ENCODE assay signal across 23 mouse cellular contexts in the genomic region with DNA sequence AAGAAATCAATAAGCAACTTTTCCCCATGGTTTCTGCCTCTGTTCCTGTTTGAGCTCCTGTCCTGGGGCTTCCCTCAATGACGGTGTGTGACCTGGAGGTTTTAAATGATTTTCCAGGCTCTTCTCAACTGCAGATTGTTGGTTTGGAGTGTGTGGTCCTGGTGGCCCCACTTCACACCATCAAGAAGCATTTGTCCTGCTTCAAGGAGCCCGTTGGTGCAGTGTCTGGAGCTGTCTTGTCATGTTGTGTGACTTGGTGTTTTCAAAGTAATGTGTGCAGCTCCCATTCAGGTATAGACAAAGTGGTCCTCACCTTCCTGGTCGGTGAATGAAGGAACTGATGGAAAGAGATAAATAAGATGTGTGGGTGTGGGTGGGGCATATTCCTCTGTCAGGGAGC. TPM values are rescaled to one million over a fixed set of nuclear protein-coding genes. Genes with fewer than 3 reads are reported as not detected.
"Had no signal": no experiment of that assay in that cellular context is flagged by ENCODE, and none has a peak within 500 bp of the region (broad histone marks: within the 10 kb centered on the region; RNA-seq: fewer than 3 reads in every experiment).

No protein-coding gene starts in this region.

- H3K27me3 ChIP-seq: lung, embryonic 15.5 days; midbrain, embryonic 12.5 days; midbrain, embryonic 15.5 days; neural tube, embryonic 13.5 days had no signal

- ATAC-seq: midbrain, embryonic 15.5 days had no signal

- H3K27ac ChIP-seq: kidney, postnatal 0 days; left cerebral cortex, adult 2 months; lung, embryonic 15.5 days; midbrain, embryonic 12.5 days; midbrain, embryonic 15.5 days; neural tube, embryonic 13.5 days; stomach, postnatal 0 days had no signal

- H3K4me1 ChIP-seq: midbrain, embryonic 12.5 days; midbrain, embryonic 15.5 days; neural tube, embryonic 13.5 days had no signal

- H3K36me3 ChIP-seq: lung, embryonic 15.5 days; midbrain, embryonic 12.5 days; midbrain, embryonic 15.5 days; neural tube, embryonic 13.5 days had no signal

- H3K4me2 ChIP-seq: lung, embryonic 15.5 days; midbrain, embryonic 12.5 days; midbrain, embryonic 15.5 days; neural tube, embryonic 13.5 days had no signal

- H3K4me3 ChIP-seq: left cerebral cortex, adult 2 months; lung, embryonic 15.5 days; midbrain, embryonic 12.5 days; midbrain, embryonic 15.5 days; myocyte; neural tube, embryonic 13.5 days had no signal

- DNase-seq: layer of hippocampus, postnatal 36 days; lung, adult 18-20 months; lung, postnatal 10 days; lung, postnatal 36 days; right cerebral cortex, postnatal 14 days; right cerebral cortex, postnatal 4 days; thymus, adult 2 months; thymus, postnatal 14 days; thymus, postnatal 4 days had no signal

- H3K9ac ChIP-seq: lung, embryonic 15.5 days; midbrain, embryonic 12.5 days; midbrain, embryonic 15.5 days; neural tube, embryonic 13.5 days had no signal

- H3K9me3 ChIP-seq: lung, embryonic 15.5 days; midbrain, embryonic 12.5 days; midbrain, embryonic 15.5 days; neural tube, embryonic 13.5 days had no signal

RNA-seq across cellular contexts. Expression of a gene that starts 20.0 kb away (rescaled TPM):
- polyA plus RNA-seq: intestine, embryonic 14.5 days; intestine, postnatal 0 days; kidney, embryonic 14.5 days; kidney, postnatal 0 days; limb, embryonic 11.5 days; limb, embryonic 14.5 days; lung, embryonic 15.5 days; midbrain, embryonic 12.5 days; midbrain, embryonic 15.5 days; myocyte; neural tube, embryonic 13.5 days; stomach, embryonic 14.5 days; stomach, postnatal 0 days had no signal
